Mouse (Mus musculus) embryonic fibroblast, embryonic 13.5 days (primary cell): ENCODE data around the gene Pnkp.
A peak's percentile ranks its signal among the peaks of the same experiment; 100 is the strongest.

Source experiments
- CTCF ChIP-seq: IDR thresholded peaks from 2 replicates; pipeline ENCODE4 v1.5.1; 2011; ENCODE audit warnings: mild to moderate bottlenecking, control low read depth, low read length, moderate library complexity, borderline replicate concordance; ENCODE audit not compliant: insufficient read depth
- POLR2A ChIP-seq: IDR thresholded peaks from 2 replicates; pipeline ENCODE4 v1.6.1; 2011; ENCODE audit warnings: low read depth, mild to moderate bottlenecking, control low read depth, low read length, moderate library complexity

- TF ChIP-seq POLR2A: peak; percentile 49
- TF ChIP-seq CTCF: no peak
These were observed 8.2 kb upstream of the Pnkp start, which contains the start of the genes Akt1s1 and Tbc1d17 for GRCm38 (mm10) chr7:44848561-44849415.
